Mouse (Mus musculus) naive thymus-derived CD4-positive, alpha-beta T cell, adult 2 months (primary cell): ENCODE measurements at regions not wholly inside any gene's neighbourhood (a gene's known extent, or its start where the extent isn't known, plus 50 kb on each side); places are given as distances from the start of the nearest gene placed in this dataset.

Experiments used
- DNase-seq: peaks from one replicate; pipeline ENCODE4 v3.0.0-alpha.2; 2011; ENCODE audit warnings: low read depth

DNA sequence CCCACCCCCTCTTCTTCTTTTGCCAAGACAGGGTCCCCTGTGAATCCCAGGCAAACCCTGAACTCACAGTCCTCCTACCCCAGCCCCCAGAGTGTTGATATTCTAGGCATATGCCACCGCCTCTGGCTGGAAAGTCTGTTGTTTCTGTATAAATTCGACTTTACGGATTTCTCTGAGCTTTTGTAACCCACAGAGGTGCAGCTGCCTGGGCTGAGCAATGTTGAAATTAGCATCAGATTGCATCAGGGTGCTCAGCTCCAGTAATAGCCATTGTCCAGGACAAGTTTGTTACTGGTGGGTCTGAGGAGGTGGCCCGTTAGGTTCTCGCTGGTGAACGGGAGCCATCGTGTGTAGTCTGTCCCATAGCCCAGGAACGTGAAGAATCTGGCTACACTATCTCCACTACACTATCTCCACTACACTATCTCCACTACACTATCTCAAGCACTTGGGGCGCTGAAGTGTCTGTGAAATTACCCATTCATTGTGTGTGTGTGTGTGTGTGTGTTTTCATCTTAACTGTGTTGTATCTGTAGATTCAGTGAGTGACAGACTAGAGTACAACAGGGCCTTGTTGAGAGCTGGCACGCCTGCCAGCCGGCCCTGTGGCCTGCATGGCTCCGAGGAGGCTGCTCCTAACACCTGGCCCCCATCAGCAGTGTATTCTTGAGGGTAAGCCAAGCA, 92.4 kb upstream of the Hnrnpk start:
- no peak for DNase-seq

DNA sequence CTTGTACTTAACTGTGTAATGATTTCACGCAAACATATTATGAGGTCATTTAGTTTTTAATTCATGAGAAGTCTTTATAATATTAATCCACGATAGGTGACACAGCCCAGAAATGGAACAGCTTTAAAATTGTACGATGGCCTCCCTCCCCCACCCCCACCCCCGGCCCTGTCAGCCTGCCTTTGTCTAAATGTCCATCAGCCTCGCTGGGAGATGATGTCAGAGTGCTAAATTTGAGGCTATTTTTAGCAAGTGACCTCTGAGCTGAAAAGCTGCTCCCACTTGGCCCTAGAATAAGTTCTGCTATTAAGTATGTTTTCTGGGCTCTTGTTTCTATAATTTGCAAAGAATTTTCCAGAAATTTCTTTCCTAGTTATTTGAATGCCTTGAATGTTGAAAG, 91.6 kb upstream of the Hnrnpk start:
- no peak for DNase-seq

DNA sequence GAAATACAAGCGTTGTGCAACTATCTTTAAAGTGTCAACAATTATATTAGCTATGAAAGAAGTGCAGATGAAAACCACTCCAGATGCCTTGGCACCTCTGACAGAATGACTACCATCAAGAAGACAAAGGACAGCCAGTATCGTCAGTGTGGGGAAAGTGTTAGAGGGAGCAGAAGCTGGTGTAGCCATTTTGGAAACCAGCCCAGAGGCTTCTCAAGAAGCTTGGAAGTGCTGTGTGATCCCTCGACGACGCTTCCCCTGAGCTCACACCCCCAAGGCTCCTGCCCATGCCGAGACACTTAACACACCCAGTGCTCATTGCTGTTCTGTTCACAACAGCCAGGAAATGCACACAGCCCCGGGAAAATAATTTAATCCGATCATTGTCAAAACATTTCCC, 87.7 kb upstream of the Hnrnpk start:
- no peak for DNase-seq

DNA sequence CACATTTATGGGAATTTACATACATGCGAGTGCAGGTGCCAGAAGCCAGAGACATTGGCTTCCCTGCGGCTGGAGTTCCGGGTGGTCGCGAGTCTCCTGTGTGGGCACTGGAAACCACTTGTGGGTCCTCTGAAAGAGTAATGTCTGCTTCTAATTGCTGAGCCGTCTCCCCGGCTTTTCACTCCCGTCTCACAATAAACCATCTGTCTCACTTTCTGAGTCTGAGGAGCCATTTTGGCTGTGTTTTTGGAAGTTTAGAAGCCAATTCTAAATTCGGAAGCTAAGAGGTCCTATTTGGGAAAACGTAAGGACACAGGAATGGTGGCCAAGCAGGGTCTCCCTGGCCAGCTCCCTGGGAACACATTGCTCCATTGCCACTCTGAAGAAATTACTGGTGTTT, 81.9 kb upstream of the Hnrnpk start:
- no peak for DNase-seq

DNA sequence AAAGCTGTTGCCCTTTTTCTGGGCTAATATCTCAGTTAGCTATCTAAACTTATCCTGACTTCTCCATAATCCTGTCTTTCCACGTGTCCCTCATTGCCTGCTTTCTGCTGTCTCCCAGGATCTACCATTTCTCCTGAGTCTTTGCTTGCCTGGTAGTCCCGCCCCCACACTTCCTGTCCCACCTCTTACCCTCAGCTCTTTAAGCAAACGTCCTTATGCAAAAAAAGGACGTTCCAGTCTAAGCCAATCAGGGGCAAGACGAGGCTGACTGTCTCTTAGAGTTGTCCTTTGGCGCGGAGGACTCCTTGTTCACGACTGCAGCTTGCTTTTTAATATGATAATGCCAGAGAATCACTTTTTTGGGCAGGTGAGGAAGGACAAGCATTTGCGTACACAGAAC, 79.6 kb upstream of the Hnrnpk start:
- DNase-seq = no peak

DNA sequence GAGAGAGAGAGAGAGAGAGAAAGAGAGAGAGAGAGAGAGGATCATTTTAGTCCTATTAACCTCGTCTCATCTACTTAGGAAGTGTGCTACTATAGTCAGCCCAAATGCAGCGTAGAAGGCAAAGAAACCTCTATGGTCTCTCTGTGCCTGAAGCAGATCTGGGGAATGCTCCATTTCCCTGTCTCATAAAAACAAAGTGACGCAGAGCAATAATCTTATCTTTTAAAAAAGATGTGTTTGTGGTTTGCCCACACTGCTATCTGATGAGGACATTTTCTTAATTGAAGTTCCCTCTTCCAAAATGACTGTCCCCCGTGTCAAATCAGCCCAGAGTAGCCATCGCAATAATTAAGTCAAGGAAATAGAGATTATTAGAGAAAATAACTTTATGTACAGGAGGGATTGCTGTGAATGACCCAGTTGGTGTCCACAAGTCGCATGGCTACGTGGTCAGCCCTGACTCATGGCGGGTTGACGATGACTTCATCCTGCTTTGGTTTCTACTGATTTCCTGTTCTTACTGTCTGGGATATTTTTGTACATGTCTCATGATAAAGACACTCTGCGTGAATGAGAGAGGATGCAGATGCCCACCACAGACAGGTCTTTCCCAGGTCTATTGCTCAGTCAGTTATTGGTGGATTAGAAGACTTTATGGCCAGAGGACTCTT, 77.9 kb upstream of the Hnrnpk start:
- no peak for DNase-seq

DNA sequence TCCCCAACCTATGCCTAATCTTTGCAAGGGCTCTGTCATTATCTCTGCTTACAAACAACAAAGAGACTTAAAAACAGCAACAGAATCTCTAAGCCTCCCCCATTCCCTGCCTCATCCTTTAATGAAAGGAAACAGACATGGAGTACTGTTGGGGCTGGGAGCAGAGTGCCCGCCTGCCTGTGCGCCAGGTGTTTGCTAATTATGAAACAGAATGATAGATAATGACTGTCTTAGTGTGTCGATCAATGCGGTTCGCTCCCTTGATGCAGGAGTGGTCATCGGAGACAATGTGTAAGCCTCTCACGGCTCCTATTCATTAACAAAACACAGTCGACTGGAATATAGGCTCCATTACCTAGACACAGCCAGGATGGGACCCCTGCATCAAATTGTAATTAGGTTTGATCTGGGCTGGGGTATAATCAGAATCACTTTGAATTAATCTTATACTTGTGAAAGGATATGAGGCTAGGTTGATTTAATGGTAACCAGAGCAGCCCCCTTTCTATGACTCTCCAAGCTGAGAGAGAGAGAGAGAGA, 77.3 kb upstream of the Hnrnpk start:
- no peak for DNase-seq

DNA sequence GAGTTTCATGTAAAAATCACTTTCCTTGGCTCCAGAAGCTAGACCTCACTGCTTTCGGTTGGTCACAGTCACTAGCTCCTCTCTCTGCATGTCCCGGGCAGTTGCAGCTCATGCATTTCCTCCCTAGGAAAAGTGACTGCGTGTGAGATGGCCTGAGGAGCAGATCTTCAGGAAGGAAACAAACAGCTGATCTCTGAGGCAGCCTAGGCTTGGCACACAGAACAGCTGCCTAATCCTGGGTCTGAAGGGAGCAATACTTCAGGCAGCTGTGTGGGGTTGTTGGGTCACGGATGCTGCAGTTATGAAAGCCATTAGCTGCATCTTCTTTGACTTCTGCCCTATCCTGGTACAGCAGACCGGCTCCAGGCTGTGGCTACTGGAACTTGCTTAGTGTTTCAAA, 75.3 kb upstream of the Hnrnpk start:
- DNase-seq = no peak

DNA sequence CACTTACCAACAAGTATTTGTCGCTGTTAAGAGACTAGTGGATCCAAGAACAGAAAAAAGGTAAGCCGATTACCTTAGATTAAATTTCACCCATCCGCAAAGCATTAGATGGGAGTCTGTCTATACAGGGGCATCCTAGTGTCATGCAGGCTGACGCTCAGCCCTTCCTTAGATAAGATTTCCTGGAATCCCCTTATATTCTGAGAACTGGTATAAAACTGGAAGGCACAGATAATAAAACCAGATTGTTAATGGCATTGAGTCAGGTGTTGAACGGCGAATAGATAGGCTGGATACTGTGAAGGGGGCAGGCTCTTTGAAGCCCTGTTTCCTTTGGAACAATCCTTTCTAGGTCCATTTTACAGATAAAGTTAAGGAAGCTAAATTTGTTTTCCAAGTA, 74.1 kb upstream of the Hnrnpk start:
- no peak for DNase-seq

DNA sequence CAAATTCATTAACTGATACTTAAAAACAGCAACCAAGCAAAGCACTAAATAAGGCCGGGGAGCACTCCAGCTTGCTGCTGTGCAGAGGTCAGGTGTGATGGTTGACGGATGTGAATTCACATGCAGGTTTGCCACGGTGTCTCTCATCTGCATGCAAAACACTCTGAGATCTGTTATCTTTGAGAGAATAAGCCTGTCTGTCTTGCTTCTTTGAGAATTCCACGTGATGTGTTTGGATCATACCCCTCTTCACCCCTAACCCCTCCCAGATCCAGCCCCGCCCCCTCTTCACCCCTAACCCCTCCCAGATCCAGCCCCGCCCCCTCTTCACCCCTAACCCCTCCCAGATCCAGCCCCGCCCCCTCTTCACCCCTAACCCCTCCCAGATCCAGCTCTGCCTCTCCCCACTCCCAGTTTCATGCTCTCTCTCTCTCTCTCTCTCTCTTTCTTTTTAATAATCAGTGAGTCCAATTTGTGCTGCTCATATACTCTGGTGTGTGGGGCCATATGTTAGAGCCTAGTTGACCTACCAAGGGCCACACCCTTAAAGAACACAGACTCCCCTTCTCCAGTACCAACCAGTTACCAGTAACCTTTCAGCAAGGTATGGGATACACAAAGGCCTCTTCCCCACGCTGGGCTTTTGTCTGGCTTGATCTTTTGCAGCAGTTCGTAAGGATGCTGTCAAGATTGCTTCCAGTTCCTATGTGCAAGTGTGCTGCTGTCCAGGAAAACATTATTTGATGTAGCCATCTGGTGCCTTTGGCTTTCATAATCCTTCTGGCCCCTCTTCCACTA, 73.1 kb upstream of the Hnrnpk start:
- no peak for DNase-seq

DNA sequence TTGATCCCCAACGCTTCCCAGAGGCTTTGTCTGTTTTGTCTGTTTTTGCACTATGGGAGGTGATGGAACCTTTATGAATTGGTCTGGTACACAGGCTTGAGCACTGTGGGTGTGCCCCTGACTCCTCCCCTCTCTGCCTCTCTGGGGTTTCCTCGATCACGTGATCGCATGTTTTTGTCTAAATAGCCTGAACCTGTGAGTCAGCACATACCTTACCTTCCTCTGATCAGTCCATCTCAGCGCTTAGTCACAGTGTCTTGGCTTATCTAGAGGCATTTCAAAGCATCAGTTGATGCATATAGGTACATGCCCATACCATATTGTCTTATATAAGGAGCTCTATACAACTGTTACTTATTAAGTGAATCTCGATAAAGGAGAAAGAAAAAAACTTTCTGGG, 72.4 kb upstream of the Hnrnpk start:
- no peak for DNase-seq

DNA sequence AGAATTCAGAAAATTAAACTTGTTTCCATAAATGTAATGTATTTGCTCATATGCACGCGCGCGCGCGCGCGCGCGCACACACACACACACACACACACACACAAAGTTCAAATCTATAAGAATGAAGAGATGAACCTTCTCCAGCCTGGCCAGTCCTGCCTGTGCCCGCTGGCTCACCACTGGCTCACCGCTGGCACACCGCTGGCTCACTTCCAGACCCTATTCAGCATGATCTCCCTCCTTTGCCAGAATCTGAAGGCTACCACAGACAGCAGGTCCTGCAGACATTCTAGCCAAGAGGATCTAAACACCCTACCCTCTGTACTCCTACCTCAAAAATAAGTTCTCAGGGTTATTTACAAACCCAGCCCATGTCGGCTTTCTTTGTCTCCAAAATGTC, 69.3 kb upstream of the Hnrnpk start:
- no peak for DNase-seq

DNA sequence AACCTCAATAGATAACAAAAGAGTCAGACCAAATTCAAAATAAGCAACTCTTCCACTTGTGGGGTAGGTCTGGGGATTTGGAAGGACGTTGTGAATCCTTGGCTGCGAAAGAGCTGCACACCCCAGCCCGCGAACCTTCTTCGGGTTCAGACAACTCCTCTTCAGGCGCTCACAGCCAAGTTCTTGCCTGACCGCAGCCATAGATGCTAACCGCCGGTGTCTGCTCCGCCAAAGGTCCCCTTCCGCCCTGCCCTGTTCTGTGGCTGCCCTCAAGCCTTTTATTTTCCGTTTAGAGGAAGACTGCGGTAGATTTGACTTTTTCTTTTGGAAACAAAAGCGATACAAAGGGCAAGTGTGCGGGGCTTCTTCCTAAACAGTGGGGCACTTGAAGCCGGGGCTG, 68.6 kb upstream of the Hnrnpk start:
- peak; percentile 51 for DNase-seq

DNA sequence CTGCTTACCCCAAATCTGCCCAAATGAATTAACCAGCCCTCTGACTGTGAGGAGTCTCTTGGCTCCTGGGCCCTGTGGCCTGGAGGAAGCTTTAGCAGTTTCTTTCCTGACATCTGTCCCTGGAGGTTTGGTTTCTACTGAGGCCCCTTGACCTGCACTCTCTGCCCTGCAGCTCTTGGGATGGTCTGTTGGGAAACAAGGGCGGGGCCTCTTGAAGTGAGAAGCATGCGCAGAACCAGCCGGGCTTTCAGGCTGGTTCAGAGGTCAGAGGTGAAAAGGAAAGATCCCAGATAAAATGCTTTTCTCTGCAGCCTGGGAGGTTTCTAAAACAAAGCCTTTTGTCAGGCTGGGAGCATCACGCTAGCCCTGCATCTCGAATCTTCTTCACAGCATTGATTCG, 66.6 kb upstream of the Hnrnpk start:
- no peak for DNase-seq

DNA sequence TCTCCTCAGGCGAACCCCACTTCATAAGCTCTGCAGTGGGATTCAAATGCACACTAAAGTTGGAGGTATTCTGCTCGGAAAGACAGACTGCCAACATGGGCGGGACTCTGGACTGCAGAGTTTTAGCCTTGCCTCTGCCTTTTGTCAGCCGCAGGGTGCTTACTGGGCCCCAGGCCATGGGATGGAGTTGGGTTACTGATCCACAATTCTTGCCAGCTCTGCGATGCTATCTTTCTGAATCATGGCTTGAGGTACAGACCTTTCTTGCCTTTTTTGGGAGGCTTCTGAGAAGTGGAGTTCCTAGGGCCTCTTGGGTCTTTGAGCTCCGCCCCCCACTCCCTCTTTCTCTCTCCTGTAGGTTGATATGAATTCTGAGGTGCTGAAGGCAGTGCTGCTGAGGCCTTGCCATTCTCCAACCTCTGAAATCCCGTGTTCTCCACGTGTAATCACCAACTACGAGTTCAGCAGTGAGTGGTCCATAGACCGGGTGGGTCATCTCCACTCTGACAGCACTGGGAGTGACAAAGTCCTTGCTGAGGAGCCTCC, 64.0 kb upstream of the Hnrnpk start:
- no peak for DNase-seq

DNA sequence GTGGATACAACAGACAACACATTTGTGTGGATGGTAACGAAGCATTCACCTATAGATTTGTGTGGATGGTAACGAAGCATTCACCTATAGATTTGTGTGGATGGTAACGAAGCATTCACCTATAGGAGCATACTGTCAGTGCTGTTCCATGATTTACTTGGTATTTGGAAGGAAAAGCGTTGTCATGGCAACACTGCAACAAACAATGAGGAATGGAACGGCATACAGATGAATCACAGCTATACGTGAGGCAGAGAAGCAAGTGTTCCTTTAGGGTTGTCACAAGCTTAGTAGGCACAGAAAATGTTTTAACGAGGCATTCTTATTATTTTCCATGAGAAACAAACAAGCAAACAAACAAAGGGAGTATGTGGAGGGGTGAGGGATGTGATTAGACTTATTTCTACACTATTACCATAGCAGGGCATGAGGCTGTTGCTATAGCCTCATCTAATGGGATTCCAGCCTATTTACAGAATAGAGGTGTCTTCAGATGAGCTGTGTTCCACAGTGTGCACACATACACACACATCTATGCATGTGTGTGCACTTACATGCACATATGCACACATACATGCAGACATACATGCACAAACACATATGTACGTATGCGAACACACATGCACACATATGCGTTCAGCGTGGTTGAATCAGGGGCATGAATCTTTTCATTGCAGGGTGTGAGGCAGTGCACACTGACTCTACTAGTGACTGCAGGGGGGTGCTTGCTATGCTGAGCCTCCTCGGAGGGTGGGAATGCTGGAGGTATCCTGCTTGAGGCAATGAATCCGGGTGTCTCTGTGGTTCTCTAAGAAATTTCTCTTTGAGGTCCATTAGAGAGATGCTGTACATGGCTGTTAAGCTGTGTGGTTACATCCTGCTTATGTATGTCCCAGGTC, 62.3 kb upstream of the Hnrnpk start:
- no peak for DNase-seq
